Mouse (Mus musculus): ENCODE results near the gene Iffo2. TPM values are rescaled to one million over a fixed set of nuclear protein-coding genes. Genes with fewer than 3 reads are reported as not detected.

The Iffo2 gene
- polyA plus RNA-seq, 1 experiment from 2014 or later, result 5.1 TPM

DNA sequence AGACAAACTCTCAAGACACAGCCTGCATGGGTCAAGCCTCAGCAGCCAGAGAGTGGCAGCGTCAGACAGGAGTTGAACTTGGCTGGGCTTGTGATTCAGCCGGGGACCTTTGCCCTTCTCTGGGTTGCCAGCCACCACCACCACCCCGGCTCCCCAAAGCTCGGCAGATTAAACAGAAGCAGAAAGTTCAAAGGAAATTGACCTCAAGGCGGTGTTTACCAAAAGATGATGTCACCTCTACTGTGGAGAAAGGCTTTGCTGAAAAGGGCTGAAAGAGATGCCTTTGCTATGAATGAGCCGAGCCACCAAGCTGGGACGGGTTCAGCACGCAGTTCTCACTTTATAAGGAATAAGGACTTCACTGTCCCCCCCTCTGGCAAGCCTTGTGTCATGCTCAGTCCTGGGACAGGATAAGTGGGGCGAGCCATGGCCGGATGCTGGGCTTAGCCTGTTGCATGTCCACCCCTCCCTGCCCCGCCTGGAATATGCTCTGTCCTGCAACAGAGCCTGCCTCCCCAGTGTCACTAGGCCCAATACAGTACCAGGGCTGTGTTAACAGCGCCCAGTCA lies 4.9 kb downstream of the Iffo2 start:
- H3K4me1 ChIP-seq, result 0 out of 2 replicates have a peak, but pooled peaks cover 5% of the 10 kb centered on the region
- 35% methylated on average over 12 of the region's 12 CpGs for WGBS
- H3K27me3 ChIP-seq, result no peaks in the 10 kb centered on the region
- H3K27ac ChIP-seq (replicated peaks), result no peak overlapping the region
- H3K9ac ChIP-seq, result no peak overlapping the region
- peak; percentile 68; the same call in 1 of the 2 replicates for ATAC-seq (ENCODE audit: insufficient number of reproducible peaks, low FRiP score, low TSS enrichment, low read depth)
- H3K4me2 ChIP-seq (replicated peaks), result no peak overlapping the region
- H3K4me3 ChIP-seq (replicated peaks), result no peak overlapping the region
- no peaks in the 10 kb centered on the region for H3K36me3 ChIP-seq
- no peaks in the 10 kb centered on the region for H3K9me3 ChIP-seq (replicated peaks)

DNA sequence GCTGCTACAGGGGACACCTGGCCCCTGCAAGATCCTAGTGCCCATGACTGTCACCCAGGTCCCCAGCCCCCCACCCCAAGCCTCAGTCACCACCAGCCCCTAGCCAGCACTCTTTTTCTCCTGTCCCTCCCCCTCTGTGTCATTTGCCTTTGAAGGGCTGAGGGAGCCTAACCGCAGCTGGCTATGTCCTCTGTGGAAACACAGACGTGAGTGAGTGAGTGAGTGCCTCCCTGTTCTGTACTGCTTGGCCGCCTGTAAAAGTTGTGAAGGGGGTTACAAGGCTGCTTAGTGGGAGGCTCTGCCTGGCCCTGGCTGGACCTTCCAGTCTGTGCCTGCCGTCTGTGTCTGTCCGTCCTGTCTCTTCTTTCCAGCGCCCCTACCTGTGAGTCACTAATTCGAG lies 5.4 kb downstream of the Iffo2 start:
- 52% methylated on average over 7 of the region's 7 CpGs for WGBS
- Histone ChIP-seq H3K9me3 (replicated peaks) (no peaks in the 10 kb centered on the region), H3K4me2 (replicated peaks) (no peak overlapping the region), H3K36me3 (no peaks in the 10 kb centered on the region), H3K4me3 (replicated peaks) (no peak overlapping the region), H3K27ac (replicated peaks) (no peak overlapping the region), H3K9ac (no peak overlapping the region), H3K27me3 (no peaks in the 10 kb centered on the region), H3K4me1 (0 out of 2 replicates have a peak, but pooled peaks cover 5% of the 10 kb centered on the region)
- peak; percentile 16; the same call in 1 of the 2 replicates for ATAC-seq (ENCODE audit: insufficient number of reproducible peaks, low FRiP score, low TSS enrichment, low read depth)

GRCm38 (mm10) chr4:139536706-139537105 lies 6.4 kb downstream of the Iffo2 start:
- Histone ChIP-seq H3K36me3 (no peaks in the 10 kb centered on the region), H3K4me1 (0 out of 2 replicates have a peak, but pooled peaks cover 5% of the 10 kb centered on the region), H3K9me3 (replicated peaks) (no peaks in the 10 kb centered on the region), H3K4me3 (replicated peaks) (no peak overlapping the region), H3K9ac (no peak overlapping the region), H3K27me3 (no peaks in the 10 kb centered on the region), H3K4me2 (replicated peaks) (no peak overlapping the region), H3K27ac (replicated peaks) (no peak overlapping the region)
- WGBS, result 79% methylated on average over 9 of the region's 9 CpGs
- no peak for ATAC-seq (ENCODE audit: insufficient number of reproducible peaks, low FRiP score, low TSS enrichment, low read depth)

- ATAC-seq (ENCODE audit: insufficient number of reproducible peaks, low FRiP score, low TSS enrichment, low read depth), result no peak
- Histone ChIP-seq H3K4me2 (replicated peaks) (no peak overlapping the region), H3K9ac (no peak overlapping the region), H3K27ac (replicated peaks) (no peak overlapping the region), H3K4me1 (no peaks in the 10 kb centered on the region), H3K4me3 (replicated peaks) (no peak overlapping the region), H3K36me3 (no peaks in the 10 kb centered on the region), H3K27me3 (no peaks in the 10 kb centered on the region), H3K9me3 (replicated peaks) (no peaks in the 10 kb centered on the region)
- 90% methylated on average over 7 of the region's 7 CpGs for WGBS
These were observed 10.4 kb downstream of the Iffo2 start for GRCm38 (mm10) chr4:139540784-139541183.

DNA sequence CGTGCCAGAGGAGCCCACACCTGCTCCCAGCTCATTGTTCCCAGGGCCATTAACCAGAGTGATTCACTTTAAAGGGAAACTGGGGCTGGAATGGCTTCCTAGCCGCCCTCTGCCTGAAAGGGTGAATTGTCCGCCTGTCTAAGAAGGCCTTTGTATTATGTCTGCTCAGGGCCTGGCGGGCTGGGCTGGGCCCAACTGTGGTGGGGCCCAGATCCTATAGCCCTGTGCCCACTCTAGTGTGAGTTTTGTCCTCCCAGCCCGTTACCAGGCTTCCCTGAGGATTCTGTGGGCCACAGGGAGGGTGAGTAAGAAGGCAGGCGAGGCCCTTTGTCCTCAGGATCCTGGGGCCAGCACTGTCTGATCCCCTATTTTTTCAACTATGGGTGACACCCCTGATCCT lies 15.4 kb downstream of the Iffo2 start:
- H3K4me3 ChIP-seq (replicated peaks), result no peak overlapping the region
- H3K4me1 ChIP-seq, result no peaks in the 10 kb centered on the region
- no peak overlapping the region for H3K9ac ChIP-seq
- no peak for ATAC-seq (ENCODE audit: insufficient number of reproducible peaks, low FRiP score, low TSS enrichment, low read depth)
- no peaks in the 10 kb centered on the region for H3K9me3 ChIP-seq (replicated peaks)
- no peak overlapping the region for H3K27ac ChIP-seq (replicated peaks)
- H3K36me3 ChIP-seq, result no peaks in the 10 kb centered on the region
- H3K4me2 ChIP-seq (replicated peaks), result no peak overlapping the region
- WGBS, result 65% methylated on average over 6 of the region's 6 CpGs
- no peaks in the 10 kb centered on the region for H3K27me3 ChIP-seq

- Histone ChIP-seq H3K9ac (no peak overlapping the region), H3K9me3 (replicated peaks) (no peaks in the 10 kb centered on the region), H3K27ac (replicated peaks) (no peak overlapping the region), H3K36me3 (no peaks in the 10 kb centered on the region), H3K27me3 (no peaks in the 10 kb centered on the region), H3K4me2 (replicated peaks) (no peak overlapping the region), H3K4me1 (no peaks in the 10 kb centered on the region), H3K4me3 (replicated peaks) (no peak overlapping the region)
- 66% methylated on average over 7 of the region's 7 CpGs for WGBS
- no peak for ATAC-seq (ENCODE audit: insufficient number of reproducible peaks, low FRiP score, low TSS enrichment, low read depth)
These were observed 19.1 kb downstream of the Iffo2 start for GRCm38 (mm10) chr4:139549448-139549847.

DNA sequence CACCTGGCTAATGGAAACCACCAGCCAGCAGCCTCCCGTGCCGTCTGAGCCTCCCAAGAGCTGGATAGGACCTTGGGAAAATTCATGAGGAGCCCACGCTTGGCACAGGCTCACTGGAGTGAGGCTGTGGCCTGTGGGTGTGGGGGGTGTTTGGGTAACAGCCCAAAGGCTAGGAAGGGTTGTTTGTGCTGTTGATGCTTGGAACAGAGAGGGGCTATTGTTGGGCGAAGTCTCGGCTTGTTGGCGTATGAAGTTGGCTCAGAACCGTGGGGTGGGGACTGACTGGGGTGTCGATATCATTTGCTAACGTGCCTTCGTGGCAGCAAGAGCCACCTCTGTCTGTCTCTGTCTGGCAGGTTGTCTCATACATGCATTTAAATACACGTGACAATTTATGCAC lies 24.9 kb downstream of the Iffo2 start:
- Histone ChIP-seq H3K4me3 (replicated peaks) (no peak overlapping the region), H3K36me3 (no peaks in the 10 kb centered on the region), H3K4me2 (replicated peaks) (no peak overlapping the region), H3K27me3 (no peaks in the 10 kb centered on the region), H3K9me3 (replicated peaks) (no peaks in the 10 kb centered on the region), H3K9ac (no peak overlapping the region), H3K4me1 (no peaks in the 10 kb centered on the region), H3K27ac (replicated peaks) (no peak overlapping the region)
- WGBS, result 73% methylated on average over 11 of the region's 11 CpGs
- ATAC-seq (ENCODE audit: insufficient number of reproducible peaks, low FRiP score, low TSS enrichment, low read depth), result no peak

DNA sequence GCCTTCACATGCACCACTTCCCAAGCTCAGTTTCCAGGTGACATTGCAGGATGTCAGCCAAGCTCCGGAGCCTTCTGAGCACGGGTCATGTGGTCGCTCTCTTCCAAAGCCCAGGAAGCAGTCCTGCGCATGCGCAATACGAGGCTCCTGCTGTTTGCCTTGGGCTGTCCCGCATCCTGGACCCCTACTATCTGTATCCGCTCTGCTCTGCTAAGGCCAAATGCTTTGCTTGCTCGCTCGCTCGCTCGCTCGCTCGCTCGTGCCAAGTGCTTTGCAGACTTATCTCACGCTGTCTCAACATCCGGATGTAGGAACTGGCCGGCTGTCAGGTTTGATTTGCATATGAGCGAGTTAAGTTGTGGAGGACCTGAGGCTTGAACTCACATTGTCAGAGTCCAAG lies 25.6 kb downstream of the Iffo2 start:
- Histone ChIP-seq H3K4me3 (replicated peaks) (no peak overlapping the region), H3K27me3 (no peaks in the 10 kb centered on the region), H3K36me3 (no peaks in the 10 kb centered on the region), H3K4me2 (replicated peaks) (no peak overlapping the region), H3K27ac (replicated peaks) (no peak overlapping the region), H3K4me1 (no peaks in the 10 kb centered on the region), H3K9me3 (replicated peaks) (no peaks in the 10 kb centered on the region), H3K9ac (no peak overlapping the region)
- no peak for ATAC-seq (ENCODE audit: insufficient number of reproducible peaks, low FRiP score, low TSS enrichment, low read depth)
- WGBS, result 65% methylated on average over 19 of the region's 19 CpGs

- no peaks in the 10 kb centered on the region for H3K36me3 ChIP-seq
- H3K4me1 ChIP-seq, result no peaks in the 10 kb centered on the region
- no peak overlapping the region for H3K9ac ChIP-seq
- 80% methylated on average over 15 of the region's 15 CpGs for WGBS
- H3K4me2 ChIP-seq (replicated peaks), result no peak overlapping the region
- H3K27ac ChIP-seq (replicated peaks), result no peak overlapping the region
- no peak overlapping the region for H3K4me3 ChIP-seq (replicated peaks)
- H3K9me3 ChIP-seq (replicated peaks), result no peaks in the 10 kb centered on the region
- no peaks in the 10 kb centered on the region for H3K27me3 ChIP-seq
- ATAC-seq (ENCODE audit: insufficient number of reproducible peaks, low FRiP score, low TSS enrichment, low read depth), result no peak
These were observed 38.0 kb downstream of the Iffo2 start for GRCm38 (mm10) chr4:139568361-139568760.

DNA sequence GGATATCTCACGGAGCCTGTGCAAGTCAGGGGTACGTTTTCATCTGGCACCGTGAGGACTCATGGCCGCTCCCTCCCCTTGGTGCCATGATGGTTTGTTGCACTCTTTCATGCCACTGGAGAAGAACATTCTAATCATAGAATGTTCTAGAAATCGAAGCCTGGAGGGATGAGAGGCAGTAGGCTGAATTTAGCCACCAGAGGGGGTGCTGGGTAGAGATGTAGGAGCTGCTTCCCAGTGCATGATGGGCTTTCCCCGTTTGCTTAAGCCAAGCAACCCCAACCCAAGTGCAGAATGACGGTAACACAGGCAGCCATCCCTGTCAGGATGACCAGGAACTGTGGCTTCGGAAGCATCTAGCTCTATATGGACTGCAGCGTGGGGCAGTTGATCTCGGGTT lies 40.4 kb downstream of the Iffo2 start:
- no peak for ATAC-seq (ENCODE audit: insufficient number of reproducible peaks, low FRiP score, low TSS enrichment, low read depth)
- Histone ChIP-seq H3K4me1 (peaks cover 11% of the 10 kb centered on the region), H3K27me3 (no peaks in the 10 kb centered on the region), H3K4me3 (replicated peaks) (no peak overlapping the region), H3K27ac (replicated peaks) (no peak overlapping the region), H3K9ac (no peak overlapping the region), H3K36me3 (no peaks in the 10 kb centered on the region), H3K9me3 (replicated peaks) (no peaks in the 10 kb centered on the region), H3K4me2 (replicated peaks) (no peak overlapping the region)
- WGBS, result 75% methylated on average over 10 of the region's 10 CpGs

- Histone ChIP-seq H3K36me3 (no peaks in the 10 kb centered on the region), H3K4me3 (replicated peaks) (no peak overlapping the region), H3K4me2 (replicated peaks) (no peak overlapping the region), H3K9ac (no peak overlapping the region), H3K9me3 (replicated peaks) (no peaks in the 10 kb centered on the region), H3K27me3 (no peaks in the 10 kb centered on the region), H3K27ac (replicated peaks) (no peak overlapping the region), H3K4me1 (peaks cover 33% of the 10 kb centered on the region)
- no peak for ATAC-seq (ENCODE audit: insufficient number of reproducible peaks, low FRiP score, low TSS enrichment, low read depth)
- 81% methylated on average over 12 of the region's 12 CpGs for WGBS
These were observed 42.7 kb downstream of the Iffo2 start for GRCm38 (mm10) chr4:139572928-139573512.

Measured in embryonic facial prominence, embryonic 15.5 days (tissue).